Mouse (Mus musculus) ovary, adult 2 months (tissue): ENCODE results near the gene Slc24a1. TPM values are rescaled to one million over a fixed set of nuclear protein-coding genes. Genes with fewer than 3 reads are reported as not detected.

Experiments used
- polyA plus RNA-seq: library from polyadenylated mRNA; depleted of rRNA; stranded (reverse); fragments of >200 nt; gene quantifications from 2 replicates; pipeline ENCODE4 v1.2.3, GENCODE M21; 2012; rRNA removed

The Slc24a1 gene
- 0.03 TPM in 1 of 2 replicates, not detected in the other for polyA plus RNA-seq

GRCm38 (mm10) chr9:64951161-64951657, at the start of gene Slc24a1:
Gene Slc24a1, minus strand, starts transcription at chr9:64951607.

GRCm38 (mm10) chr9:64960117-64960977, 8.9 kb upstream of the Slc24a1 start, which contains the start of gene Ints14:
Gene Ints14, plus strand, starts transcription at chr9:64960905.

Other genes starting within 250 kb of the Slc24a1 start
- gene Rab11a, start 213.8 kb downstream of the Slc24a1 start, polyA plus RNA-seq, result 61.7 and 65.6 TPM in 2 replicates
- gene Dennd4a, start 140.3 kb downstream of the Slc24a1 start, polyA plus RNA-seq, result 6.4 and 6.8 TPM in 2 replicates
- gene Ints14, start 9.3 kb upstream of the Slc24a1 start, polyA plus RNA-seq, result 14.2 and 15.7 TPM in 2 replicates
- gene Hacd3, start 70.1 kb upstream of the Slc24a1 start, polyA plus RNA-seq, result 104 and 125 TPM in 2 replicates
- gene Dpp8, start 80.8 kb upstream of the Slc24a1 start, polyA plus RNA-seq, result 34.8 and 53.4 TPM in 2 replicates
- 42.9 and 44.7 TPM in 2 replicates for gene Igdcc4, start 149.9 kb upstream of the Slc24a1 start, polyA plus RNA-seq
- 4.5 and 5.3 TPM in 2 replicates for gene Igdcc3, start 189.6 kb upstream of the Slc24a1 start, polyA plus RNA-seq
- gene Parp16, start 243.7 kb upstream of the Slc24a1 start, polyA plus RNA-seq, result 15.5 and 23.2 TPM in 2 replicates